Mouse (Mus musculus) hematopoietic stem cell, adult 5-6 weeks (primary cell): ENCODE measurements around the gene Zfp654. TPM values are rescaled to one million over a fixed set of nuclear protein-coding genes. Genes with fewer than 3 reads are reported as not detected.
A peak's percentile ranks its signal among the peaks of the same experiment; 100 is the strongest.

ENCODE experiments used
- ATAC-seq, 2 experiments: fragments of 125-278 bp in 1 of 2; replicated peaks in 1 of 2; 2 replicates each; pipeline ENCODE4 v1.8.0; 2016 to 2017; ENCODE audit warnings: inconsistent platforms in 2 of 2, mild to moderate bottlenecking in 2 of 2, moderate number of reproducible peaks in 2 of 2, low read depth in 1 of 2, moderate TSS enrichment in 1 of 2; ENCODE audit not compliant: low FRiP score in 2 of 2, poor library complexity in 2 of 2, severe bottlenecking in 2 of 2, insufficient read depth in 1 of 2, low TSS enrichment in 1 of 2
- total RNA-seq: library from RNA; stranded (forward); fragments of 172-1452, 232-1000 nt; gene quantifications from 2 replicates; pipeline ENCODE4 v1.2.3, GENCODE M21; 2017

Zfp654 gene
- total RNA-seq: 19.8 and 33.7 TPM in 2 replicates

DNA sequence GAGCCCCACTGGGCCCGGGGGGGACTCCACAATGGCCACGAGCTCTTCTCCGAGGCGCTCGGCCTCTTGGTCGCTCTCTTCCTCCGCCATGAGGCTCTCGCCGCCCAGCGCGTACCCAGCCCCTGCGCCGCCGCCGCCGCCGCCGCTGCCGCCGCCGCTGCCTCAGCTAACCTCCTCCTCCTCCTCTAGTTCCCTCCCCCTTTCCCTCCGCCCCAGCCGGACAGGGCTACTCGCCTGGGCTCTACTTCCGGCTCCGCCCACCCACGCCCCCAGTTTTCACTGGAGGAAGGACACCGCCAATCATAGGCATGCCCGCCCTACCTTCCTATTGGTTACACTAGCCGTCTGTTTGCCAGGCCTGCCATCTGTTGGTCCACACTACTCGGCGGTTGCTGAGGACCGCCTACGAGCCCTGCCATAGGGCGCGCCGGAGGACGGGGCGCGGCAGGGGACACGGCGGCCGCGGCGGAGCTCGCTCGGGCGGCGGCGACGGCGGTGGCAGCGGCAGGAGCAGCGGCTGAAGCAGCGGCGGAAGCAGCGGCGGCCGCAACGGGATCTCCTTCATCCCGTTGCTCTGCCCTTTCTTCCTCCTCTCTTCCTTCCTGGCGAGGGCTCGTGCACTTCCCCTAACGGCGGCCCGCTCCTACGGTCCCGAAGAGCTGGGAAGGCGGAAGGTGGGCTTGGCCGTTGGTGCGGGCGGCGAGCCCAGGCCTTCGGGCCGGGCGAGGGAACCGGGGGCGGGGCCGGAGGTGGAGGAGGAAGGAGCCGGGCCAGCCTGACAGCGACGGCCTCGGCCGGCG is at the start of gene Zfp654, which contains the start of gene Cggbp1:
Gene Zfp654 (minus strand): TSS at position 90 of the 800 bp plus-strand sequence.
Gene Cggbp1 (plus strand): TSS at position 434 of the 800 bp plus-strand sequence.
- peak; percentile 98 to 100 for ATAC-seq

GRCm38 (mm10) chr16:64899084-64899483 is 47.6 kb upstream of the Zfp654 start:
- ATAC-seq: peak; percentile 87

- ATAC-seq: no peak
Observed at GRCm38 (mm10) chr16:64889496-64889895, 38.0 kb upstream of the Zfp654 start.

DNA sequence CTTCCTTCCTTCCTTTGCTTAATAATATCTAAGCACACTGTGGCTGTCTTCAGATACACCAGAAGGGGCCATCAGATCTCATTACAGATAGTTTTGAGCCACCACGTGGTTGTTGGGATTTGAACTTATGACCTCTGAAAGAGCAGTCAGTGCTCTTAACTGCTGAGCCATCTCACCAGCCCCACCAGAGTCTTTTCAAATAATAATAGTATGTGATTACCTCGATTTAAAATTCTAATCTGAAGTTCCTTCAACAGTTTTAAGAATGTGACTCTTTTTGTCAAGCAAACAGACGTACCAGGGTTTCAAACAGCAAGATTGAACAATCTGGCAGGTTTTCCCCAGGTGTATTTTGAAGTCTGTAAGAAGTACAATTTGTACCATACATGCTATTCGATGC is 34.1 kb upstream of the Zfp654 start:
- no peak for ATAC-seq

GRCm38 (mm10) chr16:64885142-64885541 is 33.7 kb upstream of the Zfp654 start:
- ATAC-seq: no peak

DNA sequence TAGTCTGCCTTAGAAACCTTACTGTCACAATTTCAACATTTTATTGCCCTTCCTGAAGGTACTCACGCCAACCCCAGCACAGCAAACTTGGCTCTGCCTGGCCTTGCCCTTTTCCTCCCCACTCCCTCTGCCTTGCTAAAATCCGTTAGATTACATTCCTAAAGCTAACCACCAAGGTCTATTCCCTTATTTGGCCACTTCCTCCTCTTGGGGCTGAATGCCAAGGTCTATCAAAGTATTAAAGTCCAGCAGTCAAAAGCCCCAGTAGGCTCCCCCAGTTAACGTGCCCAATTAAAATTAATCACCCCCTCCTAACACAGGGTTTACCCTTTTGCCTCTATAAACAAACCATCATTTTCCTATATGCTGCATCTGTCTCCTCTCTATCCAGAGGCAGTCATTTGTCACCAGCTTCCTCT is 33.0 kb upstream of the Zfp654 start:
- ATAC-seq: peak; percentile 54 to 73

GRCm38 (mm10) chr16:64883896-64884295 is 32.4 kb upstream of the Zfp654 start:
- peak; percentile 74 to 75 for ATAC-seq

- no peak for ATAC-seq
Observed at GRCm38 (mm10) chr16:64881442-64881841, 30.0 kb upstream of the Zfp654 start.

DNA sequence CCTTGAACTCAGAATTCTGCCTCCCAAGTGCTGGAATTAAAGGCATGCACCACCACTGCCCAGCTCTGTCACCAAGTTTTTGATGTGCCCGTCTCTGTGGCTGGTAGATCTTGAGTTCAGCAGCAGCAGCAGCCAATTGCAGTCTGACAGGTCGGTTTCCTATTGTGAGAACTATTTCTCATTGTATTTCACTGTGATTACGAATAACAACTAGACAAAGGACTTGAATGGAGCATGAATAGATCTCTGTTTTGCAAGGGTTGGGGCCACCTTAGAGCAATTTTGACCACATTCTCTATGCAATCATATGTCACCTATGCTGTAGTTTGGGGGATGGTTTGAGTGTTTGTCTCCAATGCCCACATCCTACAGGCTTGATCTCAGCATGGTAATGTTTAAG is 29.5 kb upstream of the Zfp654 start:
- no peak for ATAC-seq

DNA sequence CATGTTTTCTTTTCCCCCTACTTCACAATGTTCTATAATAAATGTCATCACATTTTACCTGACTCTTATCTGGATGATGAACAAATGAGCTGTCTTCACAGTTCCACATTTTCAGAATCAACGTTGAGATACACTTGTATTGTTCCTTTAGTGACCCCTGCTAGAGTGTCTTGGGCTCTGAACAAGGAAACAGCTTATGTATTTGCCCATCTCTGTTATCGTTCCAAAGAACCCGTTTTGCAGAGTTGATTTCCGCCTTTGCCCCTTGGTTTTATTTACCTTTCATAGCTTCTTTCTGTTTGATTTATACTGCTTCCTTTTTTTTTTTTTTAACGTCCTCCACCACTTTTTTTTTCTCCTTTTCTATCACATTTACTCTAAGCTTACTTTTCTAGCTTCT is 28.3 kb upstream of the Zfp654 start:
- peak; percentile 26 to 38; a peak in 2 of 4 replicates for ATAC-seq

GRCm38 (mm10) chr16:64878611-64879132 is 27.2 kb upstream of the Zfp654 start:
- ATAC-seq: no peak

- no peak for ATAC-seq
Observed at GRCm38 (mm10) chr16:64877314-64877713, 25.9 kb upstream of the Zfp654 start.

GRCm38 (mm10) chr16:64876631-64877265 is 25.3 kb upstream of the Zfp654 start:
- ATAC-seq: no peak

- ATAC-seq: no peak
Observed at GRCm38 (mm10) chr16:64875822-64876221, 24.4 kb upstream of the Zfp654 start.

DNA sequence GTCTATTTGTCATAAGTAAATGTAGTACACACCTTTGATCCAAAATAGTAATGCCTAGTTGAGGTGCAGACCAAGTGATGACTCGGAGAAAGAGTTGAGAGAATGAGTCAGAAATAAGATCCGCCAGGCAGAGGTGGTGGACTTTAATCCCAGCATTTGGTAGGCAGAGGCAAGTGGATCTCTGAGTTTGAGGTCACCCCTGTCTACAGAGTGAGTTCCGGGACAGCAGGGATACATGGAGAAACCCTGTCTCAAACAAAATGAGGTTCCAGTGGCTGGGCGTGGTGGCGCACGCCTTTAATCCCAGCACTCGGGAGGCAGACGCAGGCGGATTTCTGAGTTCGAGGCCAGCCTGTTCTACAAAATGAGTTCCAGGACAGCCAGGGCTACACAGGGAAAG is 23.9 kb upstream of the Zfp654 start:
- no peak for ATAC-seq

DNA sequence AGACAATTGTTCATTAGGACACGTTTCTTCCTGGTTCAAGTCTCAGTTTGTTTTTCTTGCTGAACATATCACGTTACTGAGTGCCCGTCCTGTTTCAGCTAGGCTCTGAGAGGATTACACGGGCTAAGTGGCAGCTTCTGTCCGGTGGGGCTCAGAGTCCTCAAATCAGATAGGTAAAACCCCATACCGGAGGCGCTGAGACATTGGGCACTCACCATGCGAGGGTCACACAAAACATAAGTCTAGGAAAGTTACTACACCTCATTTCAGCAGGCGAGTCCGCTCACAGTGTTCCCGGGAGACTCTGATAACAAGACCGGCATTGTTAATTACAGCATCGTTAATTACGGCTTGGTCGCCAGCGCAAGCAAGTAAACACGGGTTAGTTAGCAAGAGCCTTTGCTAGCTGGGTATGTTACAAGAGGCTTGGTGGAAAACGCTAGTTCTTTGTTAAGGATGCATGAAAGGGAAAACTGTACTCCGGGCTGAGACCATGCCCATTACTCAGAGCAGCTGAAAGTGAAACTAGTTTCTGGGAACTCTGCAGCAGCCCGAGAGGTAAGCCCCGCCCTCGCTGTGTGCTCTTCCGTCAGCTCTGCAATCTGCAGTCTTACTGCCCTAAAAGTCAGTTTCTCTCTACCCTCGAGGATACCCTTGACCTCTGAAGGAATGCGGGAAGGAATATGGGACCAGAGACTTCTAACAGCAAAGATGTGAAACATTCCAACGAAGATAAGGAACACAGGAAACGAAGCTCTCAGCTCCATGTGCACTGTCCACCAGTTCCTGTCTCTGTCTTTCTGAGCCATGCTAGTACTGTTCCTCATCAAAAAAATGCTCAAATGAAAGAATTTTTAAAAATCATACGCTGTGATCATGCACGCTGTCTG is 22.2 kb upstream of the Zfp654 start:
- peak; percentile 97 for ATAC-seq

DNA sequence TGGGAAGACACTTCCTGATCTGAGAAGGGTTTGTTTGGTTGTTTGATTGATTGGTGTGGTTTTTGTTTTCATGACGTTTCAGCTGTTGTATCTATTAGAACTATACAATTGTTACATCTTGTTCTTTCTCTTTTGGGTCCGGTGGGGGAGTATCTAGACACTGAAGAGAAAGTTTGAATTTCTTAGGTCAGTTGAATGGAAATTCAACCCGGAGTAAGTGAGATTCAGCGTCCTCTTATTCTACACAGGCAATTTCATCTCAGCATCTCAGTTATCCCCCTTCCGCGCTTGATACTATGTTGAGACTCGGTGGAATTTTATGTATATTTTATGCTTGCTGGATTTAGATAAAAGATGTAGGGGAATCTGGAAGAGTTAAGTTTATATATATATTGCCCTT is 21.4 kb upstream of the Zfp654 start:
- no peak for ATAC-seq
